Mouse (Mus musculus) cortical plate, adult 2 months (tissue): ENCODE measurements around the gene Gm45716. TPM values are rescaled to one million over a fixed set of nuclear protein-coding genes. Genes with fewer than 3 reads are reported as not detected.

Experiments used
- H3K27ac ChIP-seq: fragments of 200-500 bp; 2 replicates; pipeline ENCODE4 v1.5.1; 2012; ENCODE audit warnings: low read length, control low read depth, inconsistent platforms; ENCODE audit not compliant: insufficient read depth
- H3K4me1 ChIP-seq: fragments of 200-500 bp; 2 replicates; pipeline ENCODE4 v1.6.1; 2011; ENCODE audit warnings: low read length; ENCODE audit not compliant: control insufficient read depth, insufficient read depth
- H3K4me3 ChIP-seq: fragments of 200-500 bp; 2 replicates; pipeline ENCODE4 v1.5.1; 2011; ENCODE audit warnings: mild to moderate bottlenecking, low read length, control low read depth; ENCODE audit not compliant: insufficient read depth
- CTCF ChIP-seq: fragments of 200-500 bp; IDR thresholded peaks from 2 replicates; pipeline ENCODE4 v1.5.1; 2011; ENCODE audit warnings: mild to moderate bottlenecking, control low read depth, low read length; ENCODE audit not compliant: insufficient read depth; ENCODE audit errors: extremely low read depth
- POLR2A ChIP-seq: fragments of 200-500 bp; IDR thresholded peaks from 2 replicates; pipeline ENCODE4 v1.6.1; 2011; ENCODE audit warnings: mild to moderate bottlenecking, low read length, control low read depth; ENCODE audit not compliant: insufficient read depth; ENCODE audit errors: extremely low read depth
- polyA plus RNA-seq: library from polyadenylated mRNA; depleted of rRNA; stranded (reverse); fragments of >200 nt; gene quantifications from 2 replicates; pipeline ENCODE4 v1.2.3, GENCODE M21; 2012

Gm45716 gene
- polyA plus RNA-seq, 1 experiment, result 13.3 TPM

DNA sequence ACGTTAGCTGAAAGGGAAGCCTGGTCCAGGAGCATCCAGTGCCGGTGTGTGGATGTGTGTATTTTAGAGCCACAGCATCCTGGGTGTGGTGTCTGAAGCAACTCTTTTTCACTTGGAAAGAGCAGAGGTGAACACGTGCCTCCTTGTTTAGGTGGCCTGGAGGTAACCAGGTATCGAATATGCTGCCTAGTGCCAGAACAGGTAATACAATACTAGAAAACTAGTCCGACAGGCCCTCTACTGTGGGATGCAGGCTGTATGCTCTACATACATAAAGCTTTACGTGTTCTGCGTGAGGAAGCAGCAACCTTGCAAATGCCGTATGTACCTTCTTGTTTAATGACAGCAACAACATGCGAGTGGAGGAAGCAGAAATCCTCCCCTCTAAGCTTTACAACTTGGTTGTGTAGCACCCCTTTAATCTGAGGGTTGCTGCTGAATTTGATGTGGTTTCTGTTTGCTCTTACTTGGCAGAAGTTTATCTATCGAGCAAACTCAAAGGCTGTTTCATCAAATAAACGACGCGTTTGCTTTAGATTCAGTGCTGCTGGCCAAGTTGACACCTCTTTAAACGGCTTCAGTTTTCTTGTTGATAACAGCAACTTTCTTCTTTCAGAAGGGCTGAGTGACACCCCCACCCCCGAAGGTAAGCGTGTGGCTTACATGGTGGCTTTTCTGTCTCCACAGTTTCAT is 69.5 kb downstream of the Gm45716 start:
- TF ChIP-seq CTCF (no peak), POLR2A (no peak)
- Histone ChIP-seq H3K4me1 (peaks cover 15% of the 10 kb centered on the region), H3K27ac (no peak overlapping the region), H3K4me3 (no peak overlapping the region)

GRCm38 (mm10) chr11:90258321-90258927 is 70.9 kb downstream of the Gm45716 start:
- Histone ChIP-seq H3K27ac (no peak overlapping the region), H3K4me1 (peaks cover 12% of the 10 kb centered on the region), H3K4me3 (no peak overlapping the region)
- TF ChIP-seq POLR2A (no peak), CTCF (no peak)

DNA sequence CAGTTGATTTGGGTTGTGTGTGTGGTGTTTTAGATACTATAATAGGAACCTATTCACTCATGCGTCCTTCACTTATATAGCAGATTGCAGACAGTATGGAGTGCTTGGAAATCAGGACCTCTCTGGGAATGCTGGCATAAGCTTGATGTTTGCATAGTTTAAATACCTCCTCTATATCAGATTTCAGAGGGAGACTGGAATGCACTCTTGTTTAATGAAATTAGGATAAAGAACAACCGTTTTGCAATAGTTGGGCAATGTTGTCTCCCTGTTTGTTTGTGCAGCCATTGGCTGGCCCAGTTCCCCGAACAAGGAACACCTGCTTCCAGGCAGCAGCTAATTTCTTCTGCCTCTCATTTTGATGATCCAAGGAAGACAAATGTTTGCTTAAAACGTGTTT is 71.6 kb downstream of the Gm45716 start:
- H3K27ac ChIP-seq, result no peak overlapping the region
- no peak overlapping the region for H3K4me3 ChIP-seq
- H3K4me1 ChIP-seq, result peaks cover 12% of the 10 kb centered on the region
- no peak for TF ChIP-seq CTCF
- no peak for TF ChIP-seq POLR2A

- Histone ChIP-seq H3K4me1 (peaks cover 9% of the 10 kb centered on the region), H3K4me3 (no peak overlapping the region), H3K27ac (no peak overlapping the region)
- TF ChIP-seq CTCF (no peak), POLR2A (no peak)
Measured at GRCm38 (mm10) chr11:90259826-90260225, 72.3 kb downstream of the Gm45716 start.

DNA sequence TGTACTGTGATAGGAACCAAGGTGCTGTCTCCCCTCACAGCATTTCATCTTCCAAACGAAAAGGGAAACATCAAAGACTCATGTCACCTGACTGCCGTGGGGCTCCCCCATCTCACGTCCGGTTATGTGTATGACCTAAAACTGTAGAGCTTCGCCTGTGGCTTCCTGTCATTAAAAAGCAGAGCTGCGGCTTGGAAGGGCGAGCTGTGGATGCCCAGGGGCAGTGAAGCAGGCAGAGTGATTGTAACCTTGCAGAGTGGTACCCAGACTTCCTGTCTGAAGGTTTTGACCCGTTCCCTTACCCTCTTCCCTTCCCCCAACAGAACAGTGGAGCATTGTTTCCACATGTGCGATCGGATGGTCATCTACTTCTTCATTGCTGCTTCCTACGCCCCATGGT is 76.7 kb downstream of the Gm45716 start:
- Histone ChIP-seq H3K4me3 (no peak overlapping the region), H3K27ac (no peak overlapping the region), H3K4me1 (peaks cover 2% of the 10 kb centered on the region; the same call in 1 of the 2 replicates)
- TF ChIP-seq CTCF (no peak), POLR2A (no peak)

- Histone ChIP-seq H3K4me3 (no peak overlapping the region), H3K27ac (no peak overlapping the region), H3K4me1 (peaks cover 4% of the 10 kb centered on the region; the same call in 1 of the 2 replicates)
- TF ChIP-seq POLR2A, result no peak
- TF ChIP-seq CTCF, result no peak
Measured at GRCm38 (mm10) chr11:90265581-90265980, 78.1 kb downstream of the Gm45716 start.

- H3K4me1 ChIP-seq, result peaks cover 4% of the 10 kb centered on the region; the same call in 1 of the 2 replicates
- no peak for TF ChIP-seq CTCF
- H3K4me3 ChIP-seq, result no peak overlapping the region
- H3K27ac ChIP-seq, result no peak overlapping the region
Measured at GRCm38 (mm10) chr11:90268934-90269333, 81.5 kb downstream of the Gm45716 start.

- TF ChIP-seq POLR2A (no peak), CTCF (no peak)
- Histone ChIP-seq H3K27ac (no peak overlapping the region), H3K4me3 (no peak overlapping the region), H3K4me1 (peaks cover 4% of the 10 kb centered on the region; the same call in 1 of the 2 replicates)
Measured at GRCm38 (mm10) chr11:90269398-90270123, 82.1 kb downstream of the Gm45716 start.

- H3K4me1 ChIP-seq, result peaks cover 4% of the 10 kb centered on the region; the same call in 1 of the 2 replicates
- no peak overlapping the region for H3K27ac ChIP-seq
Measured at GRCm38 (mm10) chr11:90270132-90270877, 82.8 kb downstream of the Gm45716 start.

More at GRCm38 (mm10) chr11:90270132-90270877, 82.8 kb downstream of the Gm45716 start:
- TF ChIP-seq POLR2A (no peak), CTCF (no peak)
- no peak overlapping the region for H3K4me3 ChIP-seq
